Mouse (Mus musculus) brain, adult 2 months (tissue): ENCODE data around the gene Ccdc85b.

Experiments used
- DNase-seq: peaks from one replicate; pipeline ENCODE4 v3.0.0; 2011; ENCODE audit warnings: low read depth, low spot score

The Ccdc85b gene

DNA sequence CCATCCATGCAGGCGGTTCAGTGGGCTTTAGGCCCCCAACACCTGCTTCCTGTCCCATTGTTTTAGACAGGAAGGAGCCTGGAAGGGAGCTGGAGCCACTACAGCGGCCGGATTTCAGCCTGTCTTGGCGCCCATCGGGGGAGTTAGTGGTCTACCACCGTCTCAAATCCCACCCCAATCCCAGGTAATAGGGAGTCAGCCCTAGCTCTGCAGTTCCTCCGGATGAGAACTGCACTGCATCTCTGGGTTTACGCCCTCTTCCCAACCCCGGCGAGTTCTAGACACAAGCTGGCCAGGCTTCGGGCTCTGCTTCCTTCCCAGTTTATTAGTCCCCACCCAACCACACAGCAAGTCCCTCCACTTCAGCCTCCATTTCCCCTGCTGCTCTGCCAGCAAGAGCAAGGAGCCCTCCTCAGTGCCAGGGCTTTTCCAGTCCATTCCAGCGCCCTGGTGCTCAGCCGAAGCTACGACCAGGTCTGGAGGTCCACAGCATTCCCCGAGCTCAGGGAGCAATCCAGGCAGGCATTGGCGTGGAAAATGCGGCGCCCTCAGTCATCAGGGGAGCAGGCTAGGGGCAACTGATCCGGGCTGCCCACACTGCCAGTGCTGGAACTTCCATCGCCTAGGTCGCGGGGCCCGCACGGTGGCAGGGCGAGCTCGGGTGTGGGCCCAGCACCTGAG, 1.3 kb downstream of the Ccdc85b start:
- peak; percentile 31 for DNase-seq

GRCm38 (mm10) chr19:5455568-5455967, 2.1 kb downstream of the Ccdc85b start:
- DNase-seq, result peak; percentile 31

DNA sequence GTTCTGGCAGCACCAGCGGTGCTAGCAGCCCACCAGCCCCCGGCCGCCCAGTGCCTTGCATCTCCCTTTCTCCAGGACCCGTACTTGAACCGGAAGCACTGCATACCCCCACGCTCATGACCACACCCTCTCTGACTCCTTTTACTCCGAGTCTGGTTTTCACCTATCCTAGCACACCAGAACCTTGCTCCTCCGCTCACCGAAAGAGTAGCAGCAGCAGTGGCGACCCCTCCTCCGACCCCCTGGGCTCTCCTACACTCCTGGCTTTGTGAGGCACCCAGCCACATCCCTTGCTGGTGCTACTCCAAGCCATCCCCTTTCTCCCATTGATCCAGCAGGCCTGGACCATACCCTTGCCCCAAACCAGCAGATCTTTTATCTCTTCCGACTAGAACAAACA, 2.7 kb downstream of the Ccdc85b start:
- DNase-seq, result peak; percentile 7

GRCm38 (mm10) chr19:5451766-5452165, 5.9 kb downstream of the Ccdc85b start:
- no peak for DNase-seq

DNA sequence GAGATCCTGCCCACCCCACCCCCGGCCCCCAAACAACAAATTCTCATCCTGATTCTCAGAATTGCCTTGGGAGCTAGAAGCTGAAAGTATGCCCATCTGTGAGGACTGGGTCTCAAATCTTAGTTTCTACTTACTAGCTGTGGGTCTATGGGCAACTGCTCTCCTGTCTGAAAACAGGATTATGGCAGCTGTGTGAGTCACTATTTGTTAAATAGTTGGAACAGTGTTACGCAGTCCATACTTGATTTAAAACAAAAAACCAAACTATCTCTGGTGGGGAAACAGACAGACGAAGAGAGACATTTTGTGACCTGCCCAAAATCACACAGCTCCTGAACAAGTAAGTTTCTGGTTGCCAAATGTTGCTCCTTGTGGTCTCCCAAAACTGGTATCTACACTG, 8.0 kb downstream of the Ccdc85b start:
- no peak for DNase-seq

DNA sequence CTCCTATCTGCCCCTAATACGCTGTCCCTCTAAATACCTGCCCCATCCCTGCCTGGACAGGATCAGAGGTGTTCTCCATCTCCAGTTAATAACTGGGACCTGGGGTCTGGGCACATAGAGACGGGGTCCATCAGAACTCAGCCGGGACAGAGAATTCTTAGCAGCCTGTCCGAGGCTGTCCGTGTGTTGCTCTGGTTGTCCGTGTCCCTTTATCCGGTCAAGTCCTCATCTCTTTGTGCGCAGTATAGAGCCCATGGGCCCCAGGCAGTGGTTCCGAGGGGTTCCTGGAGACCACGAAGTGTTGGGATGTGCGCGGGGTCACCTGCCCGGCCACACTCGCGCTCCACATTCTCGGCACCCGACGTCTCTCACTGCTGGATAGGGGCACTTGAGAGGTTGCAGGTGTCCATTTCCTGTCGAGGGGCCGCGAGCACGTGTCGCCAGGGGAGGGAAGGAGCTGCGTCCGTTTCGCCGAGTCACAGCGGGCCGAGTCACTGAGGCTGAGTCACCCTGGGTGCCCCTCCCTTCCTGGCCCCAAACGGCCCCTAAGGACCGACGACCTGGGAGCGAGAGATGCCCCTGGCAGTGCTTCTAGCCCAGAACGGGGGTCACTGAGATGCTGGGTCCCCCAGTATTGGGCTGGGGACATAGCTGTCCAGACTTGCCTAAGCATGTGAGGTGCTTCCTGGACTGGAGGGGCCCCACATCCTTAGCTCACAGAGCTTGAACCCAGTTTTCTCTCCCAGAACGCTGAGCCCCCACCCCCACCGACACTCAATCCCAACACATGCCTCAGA, 9.1 kb downstream of the Ccdc85b start:
- DNase-seq, result no peak

- peak; percentile 77 for DNase-seq
Measured at GRCm38 (mm10) chr19:5447515-5448353, 10.0 kb downstream of the Ccdc85b start, which contains the start of gene Fosl1. Gene Fosl1, plus strand, starts transcription at chr19:5447547.

DNA sequence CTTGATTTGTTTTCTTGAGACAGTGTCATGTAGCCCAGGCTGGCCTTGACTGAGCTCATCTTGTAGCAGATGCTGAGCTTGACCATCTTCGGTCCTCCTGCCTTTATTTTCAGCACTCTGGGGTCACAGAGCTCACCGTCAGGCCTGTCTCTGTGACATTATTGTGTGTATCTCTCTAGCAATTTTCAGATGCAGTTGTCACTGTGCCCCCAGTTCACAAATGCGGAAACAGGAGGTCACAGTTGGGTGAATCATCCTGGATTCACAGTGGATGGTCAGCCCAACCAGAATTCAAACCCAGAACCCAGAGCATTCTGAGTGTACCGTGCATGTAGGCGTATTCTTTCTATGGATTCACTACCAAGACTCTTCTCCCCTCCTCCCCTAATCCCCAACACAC, 11.9 kb downstream of the Ccdc85b start:
- no peak for DNase-seq

- no peak for DNase-seq
Measured at GRCm38 (mm10) chr19:5444954-5445353, 12.7 kb downstream of the Ccdc85b start.

DNA sequence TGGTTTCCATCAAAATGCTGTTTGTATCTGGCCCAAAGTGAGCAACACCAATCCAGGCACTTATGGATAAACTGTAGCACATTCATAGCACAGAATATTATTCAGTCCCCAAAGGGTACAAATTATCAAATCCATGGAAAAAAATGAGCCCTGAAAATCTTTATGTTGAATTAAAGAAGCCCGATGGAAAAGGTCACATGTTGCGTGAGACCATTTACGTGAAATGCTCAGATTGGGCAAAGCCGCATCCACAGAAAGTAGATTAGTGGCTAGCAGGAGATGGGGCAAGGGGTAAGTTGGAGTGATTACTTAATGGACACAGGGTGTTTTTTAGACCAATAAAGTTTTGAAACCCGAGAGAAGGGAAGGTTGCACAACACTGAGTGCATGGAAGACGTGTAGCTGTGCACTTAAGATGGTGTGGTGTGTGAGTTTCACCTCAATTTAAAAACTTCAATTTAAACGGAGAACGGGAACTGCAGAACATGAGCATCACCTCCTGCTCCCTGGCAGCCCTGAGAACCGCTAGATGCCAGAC, 13.3 kb downstream of the Ccdc85b start:
- no peak for DNase-seq

GRCm38 (mm10) chr19:5433951-5434350, 23.7 kb downstream of the Ccdc85b start:
- DNase-seq, result no peak

GRCm38 (mm10) chr19:5432992-5433852, 24.5 kb downstream of the Ccdc85b start:
- peak; percentile 67 for DNase-seq

DNA sequence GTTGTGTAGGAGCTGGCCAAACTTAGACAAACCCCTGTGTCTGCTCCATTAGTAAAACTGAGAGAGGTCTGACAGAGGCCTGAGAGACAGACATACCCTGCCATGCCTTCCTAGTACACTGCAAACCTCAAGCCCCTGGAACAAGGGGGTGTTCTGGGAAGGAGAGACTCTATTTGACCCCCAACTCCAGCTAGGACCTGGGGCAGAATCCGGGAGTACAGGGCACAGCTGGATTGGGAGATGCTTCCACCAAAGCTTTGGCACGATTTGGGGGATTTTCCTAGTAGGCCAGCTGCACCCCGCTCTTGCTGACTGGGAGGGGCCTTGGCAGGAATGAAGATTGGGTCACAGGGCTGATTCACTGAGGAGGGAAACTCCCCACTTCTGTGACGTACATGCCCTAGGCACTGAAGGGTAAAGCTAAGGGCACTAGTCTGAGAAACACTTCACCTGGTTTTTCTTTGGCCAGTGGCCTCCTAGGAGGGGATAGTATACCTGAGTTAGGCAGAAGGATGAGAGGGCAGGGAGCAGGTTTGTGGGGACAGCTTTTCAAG, 25.7 kb downstream of the Ccdc85b start:
- DNase-seq, result no peak

DNA sequence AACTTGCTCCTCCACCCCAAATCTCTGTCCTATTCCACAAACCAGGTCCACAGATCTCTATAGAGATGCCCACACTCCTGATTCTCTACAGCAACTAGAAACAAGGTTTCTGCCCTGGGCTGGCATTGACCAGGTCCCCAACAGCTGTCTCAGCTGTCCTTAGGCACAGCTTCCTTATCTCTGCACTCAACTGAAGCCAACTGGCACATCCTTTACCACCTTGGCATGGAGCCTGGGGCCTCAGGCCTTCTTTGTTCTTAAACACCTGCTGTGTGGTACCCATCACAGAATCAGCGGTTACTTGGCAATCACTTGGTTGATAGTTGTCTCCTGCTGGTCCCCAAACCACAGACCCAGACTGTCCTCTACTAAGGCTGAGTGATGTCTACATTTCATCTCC, 27.3 kb downstream of the Ccdc85b start:
- DNase-seq, result no peak

- peak; percentile 72 for DNase-seq
Measured at GRCm38 (mm10) chr19:5429806-5430205, 27.9 kb downstream of the Ccdc85b start.

GRCm38 (mm10) chr19:5429219-5429618, 28.5 kb downstream of the Ccdc85b start:
- DNase-seq, result no peak

GRCm38 (mm10) chr19:5428083-5428482, 29.6 kb downstream of the Ccdc85b start:
- peak; percentile 66 for DNase-seq

DNA sequence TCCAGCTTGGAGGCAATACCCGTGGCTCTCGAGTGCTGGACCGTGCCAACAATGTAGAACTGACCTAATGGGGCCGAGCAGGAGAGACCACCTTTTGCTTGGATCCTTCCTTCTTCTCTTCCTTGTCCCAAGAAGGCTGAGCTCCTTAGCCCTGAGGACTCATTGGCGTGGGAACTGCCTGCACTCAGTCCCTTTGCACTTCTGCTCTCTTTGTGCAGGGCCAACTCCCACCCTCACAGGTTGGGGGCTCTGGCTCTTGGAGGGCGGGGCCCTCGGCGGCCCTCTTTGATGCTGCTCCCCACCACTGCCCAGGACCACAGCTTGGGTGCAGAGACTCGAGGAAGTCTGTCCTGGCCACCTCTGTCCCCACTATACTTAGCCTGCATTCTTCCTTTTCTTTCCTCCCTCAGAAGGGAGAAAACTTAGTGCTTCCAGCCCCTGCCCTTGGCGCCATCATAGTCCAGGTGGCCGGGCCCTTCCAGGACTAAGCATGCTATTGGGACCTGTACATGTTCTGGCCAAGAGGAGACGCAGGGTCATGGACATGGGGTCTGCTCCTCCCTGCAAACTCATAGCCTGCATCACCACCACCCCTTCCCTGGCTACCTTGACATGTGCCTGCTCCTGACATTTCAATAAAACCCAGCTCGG, 30.9 kb downstream of the Ccdc85b start:
- DNase-seq, result no peak

DNA sequence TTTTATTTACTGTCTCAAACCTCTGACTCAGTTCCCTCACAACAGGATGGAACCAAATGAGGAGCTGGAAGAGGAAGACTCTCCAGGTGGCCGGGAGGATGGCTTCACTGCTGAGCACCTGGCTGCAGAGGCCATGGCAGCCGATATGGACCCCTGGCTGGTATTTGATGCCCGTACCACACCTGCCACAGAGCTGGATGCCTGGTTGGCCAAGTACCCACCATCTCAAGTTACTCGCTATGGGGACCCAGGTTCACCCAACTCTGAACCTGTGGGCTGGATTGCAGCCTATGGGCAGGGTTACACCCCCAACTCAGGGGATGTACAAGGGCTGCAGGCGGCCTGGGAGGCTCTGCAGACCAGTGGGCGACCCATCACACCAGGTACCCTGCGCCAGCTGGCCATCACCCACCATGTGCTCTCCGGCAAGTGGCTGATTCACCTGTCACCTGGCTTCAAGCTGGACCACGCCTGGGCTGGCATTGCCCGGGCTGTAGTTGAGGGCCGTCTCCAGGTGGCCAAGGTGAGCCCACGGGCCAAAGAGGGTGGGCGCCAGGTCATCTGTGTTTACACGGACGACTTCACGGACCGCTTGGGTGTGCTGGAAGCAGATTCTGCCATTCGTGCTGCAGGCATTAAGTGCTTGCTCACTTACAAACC, 31.7 kb downstream of the Ccdc85b start:
- no peak for DNase-seq
